In the genomic region with DNA sequence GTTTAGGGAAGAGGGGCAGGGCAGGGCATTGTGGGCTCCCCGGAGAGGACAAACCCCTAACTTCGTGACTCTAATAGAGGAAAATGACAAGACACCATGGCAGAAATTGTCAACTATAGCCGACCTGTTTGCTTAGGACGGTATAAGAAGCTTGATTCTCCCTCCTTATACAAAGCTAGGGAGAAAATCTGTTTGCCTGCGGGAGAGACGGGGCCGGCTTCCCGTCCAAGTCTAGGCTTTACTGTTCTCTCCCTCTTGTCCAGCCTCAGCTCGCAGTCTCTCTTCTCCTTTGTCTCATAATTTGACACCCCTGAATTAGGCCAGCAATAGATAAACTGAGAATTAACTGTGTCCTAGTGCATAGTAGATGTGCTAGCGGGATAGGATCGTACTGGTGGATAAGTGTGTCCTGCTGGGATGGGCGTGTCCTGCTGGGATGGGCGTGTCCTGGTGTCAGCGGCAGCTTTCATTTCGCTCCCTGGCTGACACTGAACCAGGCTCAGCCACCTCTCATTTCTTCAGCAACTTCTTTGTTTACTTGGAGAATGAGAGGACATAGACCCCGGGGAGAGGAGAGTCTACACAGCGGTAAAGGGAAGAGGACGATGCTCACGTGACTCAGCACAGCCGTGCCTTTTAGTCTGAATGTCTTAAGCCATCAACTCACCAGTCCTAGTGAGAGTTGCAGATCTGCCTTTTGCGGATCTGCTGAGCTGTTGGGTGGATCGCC, we compare ENCODE assay signal across 8 mouse cellular contexts.
DNase-seq lines count a peak whose midpoint lies in the region; ATAC-seq and TF ChIP-seq lines count a peak whose summit lies in the region.

No protein-coding gene starts in this region.

- no peaks in the 10 kb centered on the region for H3K79me2 ChIP-seq in myocyte (ENCODE audit: control insufficient read depth, insufficient read depth)

- no peaks in the 10 kb centered on the region for H3K9me3 ChIP-seq in embryonic facial prominence, embryonic 12.5 days
- no peaks in the 10 kb centered on the region for H3K9me3 ChIP-seq in heart, embryonic 10.5 days
- no peaks in the 10 kb centered on the region for H3K9me3 ChIP-seq in liver, embryonic 13.5 days (replicated peaks)
- no peaks in the 10 kb centered on the region for H3K9me3 ChIP-seq in stomach, postnatal 0 days (ENCODE audit: control insufficient read depth, low read length)

- no peak overlapping the region; the same call in 1 of the 2 replicates for H3K9ac ChIP-seq in embryonic facial prominence, embryonic 12.5 days
- peak overlapping the region; percentile 42; the same call in 1 of the 2 replicates for H3K9ac ChIP-seq in liver, embryonic 13.5 days
- no peak overlapping the region for H3K9ac ChIP-seq in stomach, postnatal 0 days (ENCODE audit: low read length)

- WGBS in embryonic facial prominence, embryonic 12.5 days, result 9% methylated on average over 22 of the region's 22 CpGs
- WGBS in heart, embryonic 10.5 days, result 7% methylated on average over 22 of the region's 22 CpGs
- WGBS in liver, embryonic 13.5 days (ENCODE audit: insufficient replicate concordance), result 11% methylated on average over 22 of the region's 22 CpGs
- 8% methylated on average over 22 of the region's 22 CpGs for whole genome bisulfite sequencing in stomach, postnatal 0 days

- peak overlapping the region; percentile 43 for H3K4me3 ChIP-seq in embryonic facial prominence, embryonic 12.5 days
- peak overlapping the region; percentile 62 for H3K4me3 ChIP-seq in heart, embryonic 10.5 days
- H3K4me3 ChIP-seq in liver, embryonic 13.5 days (replicated peaks), result peak overlapping the region; percentile 59
- peak overlapping the region; percentile 7 for H3K4me3 ChIP-seq in myocyte
- H3K4me3 ChIP-seq in stomach, postnatal 0 days (ENCODE audit: low read depth, low read length), result peak overlapping the region; percentile 50

- H3K36me3 ChIP-seq in embryonic facial prominence, embryonic 12.5 days, result no peaks in the 10 kb centered on the region
- H3K36me3 ChIP-seq in heart, embryonic 10.5 days, result no peaks in the 10 kb centered on the region
- H3K36me3 ChIP-seq in liver, embryonic 13.5 days, result no peaks in the 10 kb centered on the region
- H3K36me3 ChIP-seq in myocyte (ENCODE audit: control insufficient read depth, insufficient read depth), result no peaks in the 10 kb centered on the region
- H3K36me3 ChIP-seq in stomach, postnatal 0 days (ENCODE audit: control insufficient read depth, insufficient read depth, low read length), result no peaks in the 10 kb centered on the region

- TF ChIP-seq EP300 in stomach, postnatal 0 days (optimal IDR thresholded peaks at IDR 0.05), result no peak

- peaks cover 4% of the 10 kb centered on the region; the same call in 1 of the 2 replicates for H3K4me1 ChIP-seq in embryonic facial prominence, embryonic 12.5 days
- H3K4me1 ChIP-seq in heart, embryonic 10.5 days, result no peaks in the 10 kb centered on the region; the same call in 1 of the 2 replicates
- peaks cover 9% of the 10 kb centered on the region; the same call in 1 of the 2 replicates for H3K4me1 ChIP-seq in liver, embryonic 13.5 days (replicated peaks)
- no peaks in the 10 kb centered on the region for H3K4me1 ChIP-seq in stomach, postnatal 0 days (replicated peaks; ENCODE audit: control insufficient read depth, insufficient read depth)

- peak; percentile 43 for DNase-seq in CD4-positive helper T cell, adult 2 months (ENCODE audit: low read depth, low spot score)
- peak; percentile 68 for DNase-seq in adrenal gland, postnatal 14 days
- peak; percentile 81 for DNase-seq in heart, embryonic 10.5 days (ENCODE audit: low spot score)
- peak; percentile 20 for DNase-seq in kidney, adult 9 months
- DNase-seq in liver, embryonic 13.5 days, result peak; percentile 46
- DNase-seq in stomach, postnatal 0 days (ENCODE audit: low spot score), result peak; percentile 58

- no peak overlapping the region for H3K27ac ChIP-seq in embryonic facial prominence, embryonic 12.5 days
- H3K27ac ChIP-seq in heart, embryonic 10.5 days, result no peak overlapping the region
- no peak overlapping the region for H3K27ac ChIP-seq in liver, embryonic 13.5 days
- no peak overlapping the region for H3K27ac ChIP-seq in stomach, postnatal 0 days (replicated peaks)

- H3ac ChIP-seq in myocyte (ENCODE audit: control insufficient read depth, insufficient read length), result no peak overlapping the region

- no peak for TF ChIP-seq CTCF in stomach, postnatal 0 days (IDR thresholded peaks at IDR 0.05; ENCODE audit: low read depth)

- H3K4me2 ChIP-seq in embryonic facial prominence, embryonic 12.5 days (replicated peaks), result peak overlapping the region; percentile 52
- peak overlapping the region; percentile 63 for H3K4me2 ChIP-seq in liver, embryonic 13.5 days
- peak overlapping the region; percentile 83 for H3K4me2 ChIP-seq in myocyte (ENCODE audit: low read depth)
- peak overlapping the region; percentile 55 for H3K4me2 ChIP-seq in stomach, postnatal 0 days (replicated peaks; ENCODE audit: low read depth)

- TF ChIP-seq POLR2A in myocyte (IDR thresholded peaks at IDR 0.05; ENCODE audit: insufficient read length, low read depth), result no peak

- ATAC-seq in embryonic facial prominence, embryonic 12.5 days (ENCODE audit: insufficient number of reproducible peaks, insufficient read depth, low FRiP score, low TSS enrichment), result peak; percentile 41; the same call in 1 of the 2 replicates
- ATAC-seq in liver, embryonic 13.5 days (ENCODE audit: low read depth), result peak; percentile 82
- ATAC-seq in stomach, postnatal 0 days (ENCODE audit: low FRiP score, low TSS enrichment), result peak; percentile 65

- peaks cover 10% of the 10 kb centered on the region for H3K27me3 ChIP-seq in embryonic facial prominence, embryonic 12.5 days
- H3K27me3 ChIP-seq in heart, embryonic 10.5 days (ENCODE audit: insufficient read depth, poor library complexity, severe bottlenecking), result peaks cover 19% of the 10 kb centered on the region; the same call in 1 of the 2 replicates
- peaks cover 19% of the 10 kb centered on the region for H3K27me3 ChIP-seq in liver, embryonic 13.5 days
- H3K27me3 ChIP-seq in myocyte (ENCODE audit: control insufficient read depth, insufficient read depth, insufficient read length), result peaks cover 19% of the 10 kb centered on the region
- no peaks in the 10 kb centered on the region for H3K27me3 ChIP-seq in stomach, postnatal 0 days (ENCODE audit: control insufficient read depth, insufficient read depth, low read length)

TF ChIP-seq in myocyte, 11 proteins besides CTCF, POLR2A, EP300 and RAD21:
- TF ChIP-seq USF1 (IDR thresholded peaks at IDR 0.05; ENCODE audit: low read depth) (peak; percentile 82), CEBPB (IDR thresholded peaks at IDR 0.05; ENCODE audit: insufficient read depth, poor library complexity, severe bottlenecking) (no peak)

Comparison
In these comparisons a context has a peak if more than half of its experiments do, and no peak if none do; other contexts are left out.
1. DNase-seq: peak in every context shown above with its lines; median percentile 81 in heart, embryonic 10.5 days; 68 in adrenal gland, postnatal 14 days; 58 in stomach, postnatal 0 days; 46 in liver, embryonic 13.5 days; 43 in CD4-positive helper T cell, adult 2 months; 20 in kidney, adult 9 months.
2. H3K4me3 ChIP-seq: peak in every context shown above with its lines; median percentile 62 in heart, embryonic 10.5 days; 59 in liver, embryonic 13.5 days; 50 in stomach, postnatal 0 days; 43 in embryonic facial prominence, embryonic 12.5 days; 7 in myocyte.